Mouse (Mus musculus) lung, embryonic 14.5 days (tissue): ENCODE data around the gene Incenp. TPM values are rescaled to one million over a fixed set of nuclear protein-coding genes. Genes with fewer than 3 reads are reported as not detected.

ENCODE experiments used
- ATAC-seq: fragments of 200-750 bp; cut with Nextera tagmentation; 2 replicates; pipeline ENCODE4 v1.8.0; 2017; ENCODE audit warnings: mild to moderate bottlenecking, moderate TSS enrichment, moderate library complexity; ENCODE audit not compliant: insufficient read depth
- DNase-seq: peaks from one replicate; pipeline ENCODE4 v3.0.0-alpha.2; 2015
- H3K27ac ChIP-seq: fragments of 300-500 bp; sonication (generic); 2 replicates; pipeline ENCODE4 v1.5.1; 2014; ENCODE audit warnings: low read depth, mild to moderate bottlenecking, moderate library complexity
- H3K27me3 ChIP-seq: fragments of 300-500 bp; sonication (generic); 2 replicates; pipeline ENCODE4 v1.6.1; 2014; ENCODE audit warnings: low read length, control low read depth; ENCODE audit not compliant: insufficient read depth
- H3K36me3 ChIP-seq: fragments of 300-500 bp; sonication (generic); 2 replicates; pipeline ENCODE4 v1.6.1; 2014; ENCODE audit warnings: control low read depth; ENCODE audit not compliant: insufficient read depth
- H3K4me1 ChIP-seq: fragments of 300-500 bp; sonication (generic); 2 replicates; pipeline ENCODE4 v1.6.1; 2014; ENCODE audit warnings: antibody characterized with exemption, control low read depth; ENCODE audit not compliant: insufficient read depth
- H3K4me2 ChIP-seq: fragments of 300-500 bp; sonication (generic); 2 replicates; pipeline ENCODE4 v1.6.1; 2014; ENCODE audit warnings: mild to moderate bottlenecking
- H3K4me3 ChIP-seq: fragments of 300-500 bp; sonication (generic); 2 replicates; pipeline ENCODE4 v1.5.1; 2014; ENCODE audit warnings: low read depth, low read length
- H3K9ac ChIP-seq: fragments of 300-500 bp; sonication (generic); 2 replicates; pipeline ENCODE4 v1.6.1; 2014
- H3K9me3 ChIP-seq: fragments of 300-500 bp; sonication (generic); 2 replicates; pipeline ENCODE4 v1.6.1; 2016; ENCODE audit warnings: low read depth, low read length, control low read depth
- CTCF ChIP-seq: IDR thresholded peaks from 2 replicates; pipeline ENCODE4 v1.5.1; 2016; ENCODE audit warnings: antibody characterized with exemption, low read depth
- WGBS: fragments of 180-500 bp; shearing (Covaris S2); extraction: QIAGEN DNeasy Blood & Tissue Kit; methylation state at CpG from one replicate; pipeline ENCODE4 v1.1.7; 2014; 5-methylcytosine and 5-hydroxymethylcytosine counted together
- polyA plus RNA-seq: library from polyadenylated mRNA; unstranded; fragments of >200 nt; fragmentation: Nextera tagmentation; extraction: Ambion mirVana; gene quantifications from 2 replicates; pipeline ENCODE4 v1.2.1, GENCODE M21; 2014

Incenp gene
- polyA plus RNA-seq, 1 experiment from 2014 or later = 137 TPM

DNA sequence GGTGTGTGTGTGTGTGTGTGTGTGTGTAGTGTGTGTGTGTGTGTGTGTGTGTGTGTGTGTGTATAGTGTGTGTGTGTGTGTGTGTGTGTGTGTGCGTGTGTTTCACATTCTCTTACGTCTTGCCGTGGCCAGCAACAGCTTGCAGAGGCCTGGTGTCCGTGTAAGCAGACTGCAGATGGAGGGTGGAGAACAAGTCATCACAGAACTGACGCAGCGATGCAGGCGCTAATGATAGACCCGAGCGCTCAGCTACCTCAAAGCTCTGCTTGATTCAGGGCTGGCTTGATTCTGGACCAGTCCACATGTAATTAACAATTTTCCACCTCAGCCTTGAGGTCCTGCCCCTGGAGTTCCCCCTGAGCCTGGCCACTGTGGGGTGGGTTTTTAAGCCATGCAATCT lies 28.7 kb upstream of the Incenp start:
- H3K27ac ChIP-seq = no peak overlapping the region
- no peak for TF ChIP-seq CTCF
- DNase-seq (no peak), ATAC-seq (no peak)
- no peaks in the 10 kb centered on the region for H3K27me3 ChIP-seq
- no peak overlapping the region for H3K4me2 ChIP-seq
- H3K9ac ChIP-seq = no peak overlapping the region
- no peaks in the 10 kb centered on the region for H3K36me3 ChIP-seq
- WGBS = 72% methylated on average over 9 of the region's 9 CpGs
- no peaks in the 10 kb centered on the region for H3K9me3 ChIP-seq
- peaks cover 3% of the 10 kb centered on the region; the same call in 1 of the 2 replicates for H3K4me1 ChIP-seq
- H3K4me3 ChIP-seq = no peak overlapping the region

DNA sequence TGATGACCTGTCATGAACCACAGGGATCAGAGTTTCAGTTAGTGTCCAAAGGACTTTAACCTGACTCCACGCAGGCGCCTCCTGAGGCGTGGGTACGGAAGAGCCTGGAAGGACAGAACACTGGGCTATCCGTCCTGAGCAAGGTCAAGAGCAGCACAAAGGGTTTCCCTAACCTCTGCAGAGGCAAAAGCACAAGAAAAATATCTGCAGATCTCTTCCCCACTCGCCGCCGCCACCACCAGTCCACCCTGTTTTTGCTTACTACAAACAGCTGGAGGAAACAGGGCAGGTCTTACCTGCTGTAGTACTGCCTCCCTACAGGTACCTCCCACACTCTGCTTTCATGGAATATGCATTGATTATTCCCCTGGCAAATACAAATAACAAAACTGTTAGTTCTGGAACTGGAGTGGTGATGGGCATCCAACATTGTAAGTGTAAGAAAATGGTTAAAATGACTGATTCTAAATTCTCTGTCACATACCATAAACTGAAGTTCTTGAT lies 25.5 kb upstream of the Incenp start:
- H3K4me2 ChIP-seq = no peak overlapping the region
- no peaks in the 10 kb centered on the region for H3K27me3 ChIP-seq
- ATAC-seq (no peak), DNase-seq (no peak)
- WGBS = 58% methylated on average over 8 of the region's 8 CpGs
- no peaks in the 10 kb centered on the region for H3K36me3 ChIP-seq
- no peak overlapping the region for H3K27ac ChIP-seq
- peaks cover 12% of the 10 kb centered on the region for H3K4me1 ChIP-seq
- no peaks in the 10 kb centered on the region for H3K9me3 ChIP-seq
- TF ChIP-seq CTCF = no peak
- H3K9ac ChIP-seq = no peak overlapping the region
- no peak overlapping the region for H3K4me3 ChIP-seq

DNA sequence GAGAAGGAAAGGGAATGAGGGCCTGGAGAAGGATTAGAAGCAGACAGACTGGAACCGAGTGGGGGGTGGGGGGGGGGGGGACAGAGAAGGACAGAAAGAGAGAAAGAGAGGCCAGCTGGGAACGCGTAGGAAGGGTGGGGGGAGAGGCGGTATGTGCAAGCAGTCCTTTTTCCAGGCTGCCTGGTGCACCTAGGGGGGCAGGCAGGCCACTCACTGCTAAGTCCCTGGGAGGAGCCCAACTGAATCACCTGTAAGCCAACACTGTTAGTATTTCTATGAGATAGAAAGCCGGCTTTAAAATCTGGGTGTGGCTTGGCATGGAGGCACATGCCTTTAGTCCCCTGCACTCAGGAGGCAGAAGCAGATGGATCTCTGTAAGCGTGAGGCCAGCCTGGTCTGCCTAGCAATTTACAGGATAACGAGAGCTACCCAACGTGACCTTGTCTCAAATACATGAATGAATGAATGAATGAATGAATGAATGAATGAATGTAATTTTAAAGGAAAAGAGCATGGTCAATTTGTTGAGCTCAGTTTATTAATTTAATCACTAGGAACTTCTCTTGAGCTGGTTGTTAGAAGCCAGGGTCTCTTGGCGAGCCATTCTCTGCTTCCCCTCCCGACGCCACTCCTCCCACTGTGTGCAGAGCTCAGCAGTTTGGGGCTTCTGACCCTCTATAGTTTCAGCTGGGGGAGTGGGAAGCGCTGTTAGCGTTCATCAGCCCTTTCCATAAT lies 24.9 kb upstream of the Incenp start:
- TF ChIP-seq CTCF = no peak
- peak; percentile 32; the same call in 1 of the 2 replicates for ATAC-seq
- 28% methylated on average over 13 of the region's 13 CpGs for WGBS

DNA sequence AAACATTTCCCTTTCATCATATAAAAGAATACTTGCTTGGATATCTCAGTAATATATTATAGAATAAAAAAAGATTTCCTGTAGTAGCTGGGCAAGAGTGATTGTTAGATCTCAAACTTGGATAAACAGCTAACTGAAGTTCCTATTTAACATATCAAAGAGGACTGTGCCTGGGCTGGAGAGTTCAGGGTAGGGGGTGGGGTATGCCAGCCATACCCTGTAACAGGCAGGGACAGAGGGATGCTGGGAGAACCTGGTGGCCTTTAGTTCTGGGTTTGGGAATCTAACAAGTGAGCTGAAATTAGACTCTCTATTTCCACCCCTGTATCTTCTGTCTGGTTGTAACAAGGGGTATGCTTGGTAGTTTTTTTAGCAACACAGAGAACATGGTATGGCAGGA lies 23.7 kb upstream of the Incenp start:
- ATAC-seq (no peak), DNase-seq (no peak)
- peaks cover 12% of the 10 kb centered on the region for H3K4me1 ChIP-seq
- no peaks in the 10 kb centered on the region for H3K9me3 ChIP-seq
- H3K36me3 ChIP-seq = no peaks in the 10 kb centered on the region
- no peak overlapping the region for H3K4me2 ChIP-seq
- H3K27me3 ChIP-seq = no peaks in the 10 kb centered on the region
- no peak overlapping the region for H3K4me3 ChIP-seq
- peak overlapping the region; percentile 12; the same call in 1 of the 2 replicates for H3K27ac ChIP-seq
- H3K9ac ChIP-seq = no peak overlapping the region
- TF ChIP-seq CTCF = no peak

More for the DNA sequence above, 24.9 kb upstream of the Incenp start:
- H3K27me3 ChIP-seq = no peaks in the 10 kb centered on the region
- no peak overlapping the region for H3K4me2 ChIP-seq
- H3K4me1 ChIP-seq = peaks cover 12% of the 10 kb centered on the region
- no peak overlapping the region for H3K27ac ChIP-seq
- no peaks in the 10 kb centered on the region for H3K9me3 ChIP-seq
- H3K36me3 ChIP-seq = no peaks in the 10 kb centered on the region
- no peak overlapping the region for H3K9ac ChIP-seq
- H3K4me3 ChIP-seq = no peak overlapping the region
- no peak for DNase-seq

DNA sequence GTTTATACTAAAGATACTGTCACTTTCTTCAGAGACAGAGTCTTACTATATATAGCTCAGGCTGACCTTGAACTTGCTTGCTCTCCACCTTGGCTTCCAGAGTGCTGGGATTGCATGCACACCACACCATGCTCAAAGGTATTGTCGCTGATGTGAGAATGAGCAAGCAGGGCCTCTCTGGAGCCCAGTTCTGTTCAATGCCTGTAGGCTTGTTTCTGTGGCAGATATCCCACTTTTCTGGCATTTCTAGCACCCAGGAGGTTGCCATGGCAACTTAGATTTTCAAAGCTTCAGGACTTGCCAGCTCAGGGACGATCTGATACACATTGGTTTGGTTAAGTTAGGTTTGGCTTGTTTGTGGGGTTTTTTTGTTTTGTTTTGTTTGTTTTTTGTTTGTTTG lies 22.9 kb upstream of the Incenp start:
- DNase-seq (peak; percentile 76), ATAC-seq (0 out of 2 replicates have a peak, but pooled peaks have one; percentile 39)
- Histone ChIP-seq H3K4me2 (no peak overlapping the region), H3K4me1 (peaks cover 12% of the 10 kb centered on the region), H3K27me3 (no peaks in the 10 kb centered on the region), H3K9ac (no peak overlapping the region), H3K9me3 (no peaks in the 10 kb centered on the region), H3K36me3 (no peaks in the 10 kb centered on the region), H3K27ac (no peak overlapping the region), H3K4me3 (no peak overlapping the region)
- no peak for TF ChIP-seq CTCF
- WGBS = 22% methylated on average over 2 of the region's 2 CpGs

DNA sequence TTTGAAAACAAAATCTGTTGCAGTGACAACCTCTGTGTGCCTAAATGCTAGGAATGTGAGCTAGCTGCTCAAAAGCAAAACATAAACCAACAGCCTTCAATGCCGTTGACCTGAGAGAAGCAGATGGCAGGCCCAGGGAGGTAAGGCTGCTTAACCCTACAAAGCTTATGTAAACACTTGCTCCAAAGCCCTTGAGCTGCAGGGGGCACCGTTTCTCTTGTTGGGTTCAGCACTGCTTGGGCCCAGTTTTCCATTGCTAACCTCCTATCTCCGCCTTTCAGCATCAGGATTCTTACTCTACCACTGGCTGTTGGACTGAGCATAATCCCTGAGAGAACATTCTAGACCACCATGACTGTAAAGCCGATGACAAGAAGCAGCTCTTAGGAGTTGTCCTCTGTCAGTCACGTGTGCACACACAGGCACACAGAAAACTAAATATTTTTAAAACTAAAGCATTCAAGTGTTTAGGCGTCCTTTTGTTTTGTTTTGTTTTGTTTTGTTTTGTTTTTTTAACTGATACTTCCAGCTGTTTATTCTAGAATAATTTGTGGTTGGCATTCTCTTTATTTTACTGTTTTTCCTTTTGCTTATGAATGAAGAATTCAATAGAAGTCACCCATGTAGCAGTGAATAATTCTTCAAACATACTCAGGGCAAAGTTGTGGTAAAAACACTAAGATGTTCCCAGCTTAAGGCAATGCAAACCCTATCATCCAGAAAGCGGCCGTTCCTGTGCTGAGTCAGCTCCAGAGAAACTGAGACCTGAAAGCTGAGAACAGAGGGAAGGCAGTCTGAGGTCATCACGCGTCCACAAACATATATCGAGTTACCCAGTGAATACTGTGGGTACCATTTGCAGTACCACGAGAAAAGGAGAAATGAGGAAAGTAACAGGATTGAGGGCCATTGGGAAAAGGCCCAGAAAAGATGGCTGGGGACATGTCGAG lies 21.8 kb upstream of the Incenp start:
- ATAC-seq (peak; percentile 57; the same call in 1 of the 2 replicates), DNase-seq (peak; percentile 72)
- Histone ChIP-seq H3K27ac (no peak overlapping the region), H3K9me3 (no peaks in the 10 kb centered on the region), H3K27me3 (no peaks in the 10 kb centered on the region), H3K9ac (no peak overlapping the region), H3K4me3 (no peak overlapping the region), H3K4me1 (peaks cover 12% of the 10 kb centered on the region), H3K36me3 (no peaks in the 10 kb centered on the region), H3K4me2 (no peak overlapping the region)
- TF ChIP-seq CTCF = peak; percentile 66
- 36% methylated on average over 13 of the region's 13 CpGs for WGBS
